Mouse (Mus musculus): ENCODE results near the gene Kat2a.

GRCm38 (mm10) chr11:100656458-100656857 is 55.8 kb downstream of the Kat2a start:
- TF ChIP-seq CTCF (IDR thresholded peaks at IDR 0.05; ENCODE audit: insufficient read depth, low read depth, low read length) (no peak), POLR2A (IDR thresholded peaks at IDR 0.05; ENCODE audit: insufficient read depth, low read depth, low read length) (no peak)

All from olfactory bulb, adult 2 months (tissue).